Mouse (Mus musculus) kidney, adult 8-10 months (tissue): ENCODE data around the gene Hddc3.
"Not testable (repeated sequence)": the region's sequence is repeated elsewhere in the genome, so short reads cannot be mapped to it uniquely, and the experiment has no call there.

Source experiments
- DNase-seq, 2 experiments: peaks; one replicate each; pipeline ENCODE4 v3.0.0; 2022

Gene Hddc3

DNA sequence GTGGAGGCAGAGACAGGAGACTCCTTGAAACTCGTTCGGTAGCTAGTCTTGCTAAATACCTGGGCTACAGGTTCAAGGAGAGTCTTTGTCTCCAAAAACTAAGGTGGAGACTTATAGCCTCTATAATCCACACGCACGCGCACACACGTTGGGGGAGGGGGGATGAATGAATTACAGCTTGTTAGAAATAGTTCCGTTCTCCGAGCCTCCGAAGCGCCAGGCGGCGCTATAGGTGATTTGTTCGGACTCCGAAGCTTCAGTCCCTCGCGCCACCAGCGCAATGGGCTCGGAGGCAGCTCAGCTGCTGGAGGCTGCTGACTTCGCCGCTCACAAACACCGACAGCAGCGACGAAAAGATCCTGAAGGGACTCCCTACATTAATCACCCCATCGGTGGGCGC is at the start of gene Hddc3:
Gene Hddc3 (plus strand): TSS at position 247 of the 400 bp plus-strand sequence.
- DNase-seq: peak; percentile 90 to 96

DNA sequence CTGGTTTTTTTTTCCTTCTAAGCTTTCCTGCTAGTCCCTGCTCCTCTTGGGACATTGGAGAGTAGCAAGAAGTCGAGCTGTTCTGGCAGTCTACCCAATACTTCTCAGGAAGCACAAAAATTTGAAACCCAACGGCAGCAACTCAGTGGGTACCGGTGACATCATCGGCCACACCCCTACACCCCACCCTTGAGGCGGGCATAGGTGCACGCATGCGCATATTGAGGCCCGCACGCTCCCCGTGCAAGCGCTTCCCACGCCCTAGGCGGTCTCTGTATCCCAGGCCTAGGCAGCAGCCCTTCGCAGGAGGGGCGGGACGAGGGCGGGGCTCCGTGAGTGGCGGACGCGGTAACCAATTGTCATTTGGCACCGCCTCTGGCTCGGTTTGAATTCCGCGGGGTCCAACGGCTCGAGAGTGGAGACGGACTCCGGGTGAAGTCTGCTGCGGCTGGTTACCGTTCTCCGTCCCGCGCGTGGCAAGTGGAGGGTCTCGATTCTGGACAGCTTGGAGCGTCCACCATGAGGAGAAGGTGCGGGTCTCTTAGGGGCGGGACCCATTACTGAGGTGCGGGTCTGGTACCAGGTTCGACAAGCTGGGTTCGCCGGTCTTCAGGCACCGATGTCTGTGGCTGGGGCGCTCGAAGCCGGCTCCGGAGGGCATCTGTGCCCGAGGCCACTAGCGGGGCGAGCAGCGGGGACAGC is 48.7 kb upstream of the Hddc3 start, which contains the start of gene Prc1:
Gene Prc1 (plus strand): TSS at position 389 of the 702 bp plus-strand sequence.
- DNase-seq: peak; percentile 98 to 99

DNA sequence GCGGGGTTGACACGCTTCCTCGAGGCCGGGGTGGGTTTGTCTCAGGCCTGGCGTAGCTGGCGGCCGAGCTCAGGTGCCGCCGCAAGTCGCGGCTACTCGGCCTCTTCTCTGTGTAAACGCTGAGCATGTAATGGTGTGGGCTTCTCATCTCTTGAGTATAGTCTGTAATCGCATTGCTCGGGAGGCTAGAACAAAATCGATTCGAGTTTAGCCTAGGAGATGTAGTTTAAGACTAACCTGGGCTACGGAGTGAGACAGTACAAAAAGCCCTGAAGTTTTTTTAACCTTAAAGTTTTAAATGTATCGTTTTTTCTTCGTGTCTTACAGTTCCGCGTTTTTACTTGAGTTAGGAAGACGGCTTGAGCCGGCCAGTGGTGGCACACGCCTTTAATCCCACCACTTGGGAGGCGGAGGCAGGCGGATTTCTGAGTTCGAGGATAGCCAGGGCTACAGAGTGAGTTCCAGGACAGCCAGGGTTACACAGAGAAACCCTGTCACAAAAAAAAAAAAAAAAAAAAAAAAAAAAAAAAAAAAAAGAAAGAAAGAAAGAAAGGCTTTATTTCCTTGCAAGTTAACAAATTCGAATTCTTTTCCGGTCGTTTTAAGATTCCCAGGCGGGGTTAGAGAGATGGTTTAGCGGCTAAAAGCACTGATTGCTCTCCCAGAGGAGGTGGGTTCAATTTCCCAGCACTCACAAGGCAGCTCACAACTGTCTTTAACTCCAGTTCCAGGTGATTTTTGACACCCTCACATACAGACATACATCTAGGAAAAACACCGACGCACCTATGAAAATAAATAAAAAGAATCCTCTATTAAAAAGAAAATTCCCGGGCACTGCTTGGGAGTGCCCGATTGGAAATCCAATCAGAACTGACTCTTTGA is 47.9 kb upstream of the Hddc3 start:
- DNase-seq: no peak

DNA sequence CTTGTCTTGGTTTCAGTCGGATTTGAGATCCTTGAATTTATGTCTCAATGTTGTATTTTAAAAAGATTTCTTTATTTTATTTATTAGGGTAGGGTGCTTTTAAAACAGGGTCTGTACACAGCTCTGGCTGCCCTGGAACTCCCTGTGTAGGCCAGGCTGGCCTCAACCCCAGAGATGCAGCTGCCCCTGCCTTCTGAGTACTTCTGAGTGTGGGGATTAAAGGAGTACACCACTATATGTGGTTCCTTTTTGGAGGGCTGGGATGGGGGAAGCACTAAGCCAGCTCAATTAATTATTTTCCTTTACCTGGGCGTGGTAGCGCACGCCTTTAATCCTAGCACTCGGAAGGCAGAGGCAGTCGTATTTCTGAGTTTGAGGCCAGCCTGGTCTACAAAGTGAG is 46.4 kb upstream of the Hddc3 start:
- DNase-seq: no peak

DNA sequence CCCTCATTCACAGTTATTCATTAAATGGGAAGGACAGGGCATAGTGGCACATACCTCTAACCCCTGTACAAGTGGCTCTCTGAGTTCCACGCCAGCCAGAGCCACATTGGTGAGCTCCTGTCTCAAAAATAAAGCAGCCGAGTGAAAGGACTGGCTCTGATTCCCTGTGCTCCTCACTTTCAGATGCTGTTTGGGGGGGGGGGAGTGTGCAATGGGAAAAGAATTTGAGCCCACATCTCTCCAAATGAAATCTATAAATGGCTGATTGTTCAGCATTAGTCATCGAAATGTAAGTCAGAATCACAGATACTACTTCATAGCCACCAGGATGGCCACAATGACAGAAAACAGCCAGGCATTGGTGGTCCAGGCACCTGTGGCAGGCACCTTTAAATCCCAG is 45.9 kb upstream of the Hddc3 start:
- DNase-seq: no peak

DNA sequence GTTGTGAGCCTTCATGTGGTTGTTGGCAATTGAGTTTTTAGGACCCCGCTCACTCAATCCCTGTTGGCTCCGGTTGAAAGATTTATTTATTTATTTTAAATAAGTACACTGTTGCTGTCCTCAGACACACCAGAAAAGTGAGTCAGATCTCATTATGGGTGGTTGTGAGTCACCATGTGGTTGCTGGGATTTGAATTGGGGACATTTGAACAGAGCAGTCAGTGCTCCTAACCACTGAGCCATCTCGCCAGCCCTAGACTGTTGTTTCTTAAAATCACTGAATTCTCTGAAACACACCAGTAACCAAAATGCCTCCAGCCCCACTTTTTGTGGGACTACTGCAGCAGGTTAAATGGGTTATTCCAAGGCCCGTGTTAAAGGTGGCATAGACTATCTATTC is 44.1 kb upstream of the Hddc3 start:
- DNase-seq: no peak

DNA sequence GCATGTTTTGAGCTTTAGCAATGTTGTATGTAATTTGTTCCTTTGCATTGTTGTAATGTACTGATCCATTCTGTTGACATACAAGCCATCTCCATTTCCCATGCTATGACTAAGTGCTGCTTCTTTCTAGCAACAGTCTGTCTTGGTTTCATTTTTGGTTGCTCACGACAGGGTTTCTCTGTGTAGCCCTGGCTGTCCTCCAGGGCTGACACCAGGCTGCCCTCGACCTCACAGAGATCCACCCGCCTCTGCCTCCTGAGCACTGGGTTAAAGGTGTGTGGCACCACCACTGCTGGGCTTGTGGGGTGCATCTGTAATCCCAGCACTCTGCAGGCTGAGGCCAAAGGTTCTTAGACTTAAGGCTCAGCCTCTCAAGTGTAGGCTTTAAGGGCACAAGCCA is 43.3 kb upstream of the Hddc3 start:
- DNase-seq: no peak

DNA sequence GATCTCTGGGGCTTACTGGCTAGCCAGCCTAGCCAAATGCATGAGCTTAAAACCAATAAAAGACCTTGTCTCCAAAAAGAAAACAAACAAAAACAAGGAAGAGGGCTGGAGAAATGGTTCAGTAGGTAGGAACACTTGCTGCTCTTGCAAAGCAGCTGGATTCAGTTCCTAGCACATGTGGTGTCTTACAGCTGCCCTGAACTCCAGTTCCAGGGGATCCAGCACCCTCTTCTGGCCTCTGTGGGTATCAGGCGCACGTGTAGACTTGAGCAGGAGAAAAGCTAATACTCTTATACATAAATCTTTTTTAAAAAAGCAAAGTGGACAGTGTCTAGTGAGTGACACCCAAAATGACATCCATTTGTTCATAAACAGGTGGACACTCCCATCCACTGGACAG is 41.4 kb upstream of the Hddc3 start:
- DNase-seq: no peak

DNA sequence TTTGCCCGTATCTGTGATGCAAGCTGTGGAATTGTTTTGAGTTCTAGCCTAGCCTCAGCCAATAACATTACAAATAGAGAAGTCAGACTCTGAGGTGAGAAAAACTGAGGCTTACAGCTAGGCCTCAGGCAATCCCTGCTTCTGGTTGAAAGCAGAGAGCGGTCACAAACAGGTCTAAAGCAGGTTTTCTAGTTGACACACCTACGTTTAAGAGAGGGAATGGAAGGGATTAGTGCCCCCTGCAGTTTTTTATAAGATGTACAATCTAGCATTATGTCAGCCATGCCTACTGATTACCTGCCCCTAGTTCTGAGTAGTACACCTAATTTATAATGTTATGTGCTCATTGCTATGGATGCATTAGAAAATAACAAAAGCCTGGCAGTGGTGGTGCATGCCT is 35.1 kb upstream of the Hddc3 start:
- no peak for DNase-seq

DNA sequence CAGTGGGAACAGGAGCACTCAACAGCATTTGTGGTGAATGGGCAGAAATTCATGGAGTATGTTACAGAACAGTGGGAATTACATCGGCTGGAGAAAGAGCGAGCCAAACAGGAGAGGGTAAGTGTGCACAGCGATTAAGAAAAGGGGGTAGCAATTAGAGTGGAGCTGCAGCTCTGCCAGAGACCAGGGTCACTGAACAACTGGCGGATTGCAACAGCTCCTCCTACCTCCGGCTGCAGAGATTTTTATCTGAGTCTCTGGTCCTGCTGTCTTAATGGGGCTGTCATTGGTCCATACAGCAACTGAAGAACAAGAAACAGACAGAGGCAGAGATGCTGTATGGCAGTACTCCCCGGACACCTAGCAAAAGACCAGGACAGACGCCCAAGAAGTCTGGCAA is 32.1 kb upstream of the Hddc3 start:
- DNase-seq: no peak

DNA sequence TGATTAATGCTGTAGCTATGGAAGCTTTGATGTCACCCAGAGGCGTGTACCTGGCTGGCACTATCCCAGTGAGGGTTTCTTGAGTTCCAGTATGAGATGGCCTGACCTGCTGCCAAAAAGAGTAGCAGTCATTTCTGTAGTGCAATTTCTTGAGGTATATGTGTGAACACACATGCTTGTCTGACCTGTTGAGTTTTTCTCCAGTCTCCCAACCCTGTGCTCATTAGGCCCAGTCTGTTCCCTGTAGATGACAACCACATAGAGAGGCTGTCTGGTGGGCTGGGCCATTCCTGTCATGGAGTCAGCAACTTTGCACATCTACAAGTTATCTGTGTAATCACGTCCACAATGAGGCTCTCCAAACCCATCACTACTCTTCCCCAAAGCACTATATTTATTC is 27.2 kb upstream of the Hddc3 start:
- DNase-seq: no peak

DNA sequence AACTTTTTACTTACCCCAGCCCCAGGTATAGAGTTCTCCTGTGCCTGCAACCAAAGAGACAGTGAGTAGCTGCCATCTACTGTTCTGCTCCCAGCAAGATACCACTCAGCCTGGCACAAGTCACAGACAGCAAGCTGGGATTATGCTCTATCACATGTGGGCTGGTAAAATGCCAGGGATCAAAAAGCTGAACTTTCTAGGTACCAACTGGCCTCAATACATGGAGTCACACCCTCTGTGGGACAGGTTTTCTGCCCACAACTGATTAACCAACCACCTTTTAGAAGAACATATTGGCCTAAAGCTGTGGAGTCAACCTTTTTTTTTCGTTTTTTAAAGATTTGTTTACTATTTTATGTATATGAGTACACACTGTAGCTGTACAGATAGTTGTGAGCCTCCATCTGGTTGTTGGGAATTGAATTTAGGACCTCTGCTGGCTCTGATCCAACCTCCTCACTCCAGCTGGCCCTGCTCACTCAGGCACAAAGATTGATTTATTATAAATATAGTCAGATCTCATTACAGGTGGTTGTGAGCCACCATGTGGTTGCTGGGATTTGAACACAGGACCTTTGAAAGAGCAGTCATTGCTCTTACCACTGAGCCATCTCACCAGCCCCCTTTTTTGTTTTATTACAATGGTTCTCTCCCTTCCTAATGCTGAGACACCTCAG is 25.3 kb upstream of the Hddc3 start:
- no peak for DNase-seq

DNA sequence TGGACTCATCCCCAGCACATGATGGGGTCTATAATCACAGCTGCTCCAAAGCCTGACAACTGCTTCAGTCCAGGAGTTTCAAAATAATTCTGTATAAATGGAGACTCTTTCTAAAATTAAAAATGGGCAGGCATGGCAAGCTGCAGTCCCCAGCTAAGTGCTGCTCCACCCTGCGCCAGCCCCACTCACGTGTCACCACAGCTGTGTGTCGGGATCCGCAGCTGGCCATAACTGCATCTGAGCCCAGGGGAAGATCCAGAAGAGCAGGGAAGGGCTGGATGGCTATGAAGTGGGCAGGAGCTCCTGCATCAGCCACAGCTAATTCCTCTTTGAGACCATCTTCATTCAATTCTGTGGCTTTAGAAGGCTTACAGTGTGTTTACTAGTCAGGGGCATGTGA is 24.2 kb upstream of the Hddc3 start:
- no peak for DNase-seq

DNA sequence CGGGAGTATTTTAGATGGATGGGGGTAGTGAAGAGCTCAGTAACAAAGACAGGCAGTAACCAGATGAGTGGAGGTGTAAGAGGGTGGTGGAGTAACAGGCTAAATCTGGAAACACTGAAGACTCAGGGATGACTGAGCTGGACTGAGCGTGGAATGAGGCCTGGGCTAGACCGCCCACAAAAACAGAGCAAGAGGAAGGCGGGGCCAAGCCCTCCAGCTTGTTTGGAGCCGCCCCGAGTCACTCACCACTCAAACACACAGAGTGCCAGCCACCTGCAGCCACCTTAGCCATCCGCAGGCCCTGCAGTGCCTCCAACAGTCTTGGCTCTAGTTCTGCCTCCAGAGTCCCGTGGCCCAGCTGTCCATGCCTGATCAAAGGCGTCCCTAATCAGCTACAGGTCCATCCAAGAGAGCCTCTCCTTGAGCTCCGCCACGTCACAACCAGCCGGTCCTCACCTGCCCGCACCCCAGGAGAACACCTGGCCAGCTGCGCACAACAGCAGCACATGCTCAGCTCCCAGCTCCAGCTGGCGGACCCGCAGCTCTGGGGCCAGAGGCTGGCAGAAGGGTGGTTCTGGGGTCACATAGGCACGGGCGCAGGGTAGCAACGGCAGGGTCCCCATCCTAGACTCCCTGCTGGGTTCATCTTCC is 22.9 kb upstream of the Hddc3 start:
- DNase-seq: no peak

DNA sequence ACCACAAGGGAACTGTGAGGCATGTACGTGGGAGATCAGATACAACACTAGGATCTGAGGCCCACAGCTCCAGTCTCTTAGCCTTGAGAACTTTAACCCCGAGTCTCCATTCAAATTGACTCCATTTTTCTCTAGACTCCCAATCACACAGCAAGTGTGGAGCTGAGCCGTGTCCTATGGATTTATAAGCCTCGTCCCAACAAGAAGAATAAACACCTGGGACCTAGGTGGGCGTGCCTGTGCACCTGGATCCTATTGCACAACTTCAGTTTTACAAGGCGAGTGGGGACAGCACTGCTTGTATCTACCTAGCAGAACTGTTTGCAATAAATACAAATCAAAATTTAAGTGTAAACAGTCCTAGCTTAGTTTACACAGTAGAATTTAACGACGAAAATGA is 19.6 kb upstream of the Hddc3 start:
- DNase-seq: no peak

DNA sequence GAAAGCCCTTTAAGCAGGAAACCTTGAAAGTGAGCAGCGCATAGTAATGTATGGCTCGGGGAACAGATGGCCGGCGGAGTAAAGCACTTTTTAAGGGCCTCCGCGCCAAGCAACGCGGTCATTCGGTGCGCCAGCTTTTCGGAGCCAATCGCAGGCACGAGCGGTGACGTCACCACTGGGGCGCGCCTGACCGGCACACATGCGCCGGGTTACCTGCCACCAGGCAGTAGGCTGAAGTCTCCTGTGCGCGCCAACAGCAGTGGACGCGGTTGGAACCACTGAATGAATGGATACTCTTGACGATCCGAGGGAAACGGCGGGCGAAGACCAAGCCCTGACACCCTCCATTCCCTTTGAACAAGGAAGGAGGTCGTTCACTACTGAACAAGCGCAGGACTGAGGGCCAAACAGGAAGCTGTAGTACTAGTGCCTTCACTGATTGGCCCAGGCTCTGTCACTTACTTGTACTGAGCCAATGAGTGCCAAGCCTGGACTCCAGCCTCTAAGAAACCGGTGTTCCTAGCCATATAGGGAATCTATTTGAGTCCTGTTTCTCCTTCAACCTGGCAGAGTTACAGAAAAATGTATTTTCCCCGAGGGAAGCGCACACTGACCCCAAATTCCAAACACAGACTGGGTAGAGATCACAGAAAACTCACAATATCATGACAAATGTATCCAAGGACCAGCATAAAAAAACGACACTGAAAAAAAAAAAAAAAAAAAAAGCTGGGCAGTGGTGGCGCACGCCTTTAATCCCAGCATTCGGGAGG is 18.7 kb upstream of the Hddc3 start, which contains the start of gene Rccd1:
Gene Rccd1 (minus strand): TSS at position 412 of the 773 bp plus-strand sequence.
- peak; percentile 93 to 96 for DNase-seq

DNA sequence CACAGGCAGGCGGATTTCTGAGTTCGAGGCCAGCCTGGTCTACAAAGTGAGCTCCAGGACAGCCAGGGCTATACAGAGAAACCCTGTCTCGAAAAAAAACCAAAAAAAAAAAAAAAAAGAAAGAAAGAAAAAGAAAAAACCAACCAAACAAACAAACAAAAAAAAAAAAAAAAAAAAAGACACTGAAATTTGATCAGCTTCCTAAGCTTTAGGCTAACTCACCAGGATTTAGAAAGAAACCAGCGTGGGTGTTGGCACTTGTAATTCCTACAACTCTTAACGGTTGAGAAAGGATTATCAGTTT is 18.1 kb upstream of the Hddc3 start:
- DNase-seq: not testable (repeated sequence)

DNA sequence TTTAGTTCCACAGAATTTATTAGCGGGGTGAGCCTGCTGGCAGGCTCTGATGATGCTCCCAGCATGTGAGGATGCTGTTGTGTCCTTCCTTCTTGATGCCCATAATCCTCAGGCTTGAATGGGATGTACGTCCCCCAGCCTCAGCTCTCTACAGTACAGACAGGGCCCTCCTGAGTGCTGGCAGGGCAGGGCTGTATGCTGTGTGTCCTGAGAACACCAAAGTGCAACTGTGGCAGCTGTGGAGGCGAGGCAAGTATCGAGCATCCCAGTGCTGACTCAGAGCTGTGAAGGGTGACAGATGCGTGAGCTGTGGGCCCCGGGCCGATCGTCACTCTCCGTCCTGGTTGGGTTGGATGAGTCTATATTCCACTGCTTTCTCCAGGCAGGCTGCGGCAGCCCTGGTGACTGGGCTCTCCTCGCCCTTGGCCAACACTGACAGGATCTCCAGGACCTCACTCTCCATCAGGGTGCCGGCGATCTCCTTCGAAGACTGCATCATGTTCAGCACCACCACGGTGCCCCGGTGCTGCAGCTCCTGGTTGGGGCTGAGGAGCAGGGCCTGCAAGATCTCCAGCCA is 17.5 kb upstream of the Hddc3 start:
- no peak for DNase-seq

DNA sequence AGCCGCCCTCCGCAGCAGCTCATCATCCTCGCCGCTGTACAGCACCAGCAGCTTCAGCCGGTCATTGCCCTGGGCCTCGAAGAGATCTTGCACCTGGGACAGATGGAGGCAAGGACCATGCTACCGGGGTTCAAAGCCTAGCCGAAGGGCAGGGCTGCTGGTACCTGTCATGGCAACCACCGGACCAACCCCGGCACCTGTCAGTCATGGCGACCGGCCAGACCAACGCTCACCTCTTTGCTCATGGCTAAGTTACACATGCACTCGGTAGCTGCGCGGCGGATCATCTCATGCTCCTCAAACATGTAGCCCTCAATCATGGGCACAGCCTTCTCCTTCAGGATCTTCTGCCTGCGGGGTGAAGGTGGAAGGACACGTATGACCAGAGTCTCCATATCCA is 16.8 kb upstream of the Hddc3 start:
- DNase-seq: no peak

DNA sequence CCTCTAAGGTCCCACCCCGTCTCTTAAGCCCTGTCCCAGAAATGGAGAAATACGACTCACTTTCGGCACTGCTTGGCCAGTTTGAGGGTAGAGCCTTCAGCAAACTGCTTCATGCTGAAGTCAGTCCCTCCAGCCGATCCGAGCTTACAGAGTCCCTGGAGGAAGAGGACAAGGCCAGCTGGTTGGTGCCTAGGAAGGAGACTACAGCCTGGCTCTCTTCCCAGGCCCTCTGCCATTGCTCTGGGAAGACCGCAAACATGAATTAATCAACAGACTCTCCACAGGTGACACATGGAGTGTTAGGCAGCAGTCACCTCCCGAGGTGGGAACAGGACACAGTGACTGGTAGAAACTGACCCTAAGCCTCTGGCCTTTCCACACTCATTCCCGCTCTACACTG is 12.6 kb upstream of the Hddc3 start:
- no peak for DNase-seq

DNA sequence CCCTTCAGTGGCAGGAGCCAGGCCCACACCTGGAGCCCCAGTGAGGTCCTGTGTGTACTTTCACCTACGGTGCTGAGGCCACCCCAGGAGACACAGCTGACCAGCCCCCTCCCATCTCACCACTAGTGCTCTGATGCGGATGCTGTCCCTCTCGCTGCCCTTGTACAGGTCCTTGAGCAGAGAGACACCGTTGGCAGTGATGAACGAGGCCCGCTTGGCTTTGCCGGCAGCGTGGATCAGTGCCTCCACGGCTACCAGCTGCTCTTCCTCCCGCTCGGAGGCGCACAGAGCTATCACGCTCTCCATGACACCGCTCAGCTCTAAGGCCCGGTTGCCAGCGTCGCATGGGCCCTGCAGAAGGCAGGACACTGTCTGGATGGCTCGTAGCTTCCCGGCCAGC is 11.5 kb upstream of the Hddc3 start:
- no peak for DNase-seq

DNA sequence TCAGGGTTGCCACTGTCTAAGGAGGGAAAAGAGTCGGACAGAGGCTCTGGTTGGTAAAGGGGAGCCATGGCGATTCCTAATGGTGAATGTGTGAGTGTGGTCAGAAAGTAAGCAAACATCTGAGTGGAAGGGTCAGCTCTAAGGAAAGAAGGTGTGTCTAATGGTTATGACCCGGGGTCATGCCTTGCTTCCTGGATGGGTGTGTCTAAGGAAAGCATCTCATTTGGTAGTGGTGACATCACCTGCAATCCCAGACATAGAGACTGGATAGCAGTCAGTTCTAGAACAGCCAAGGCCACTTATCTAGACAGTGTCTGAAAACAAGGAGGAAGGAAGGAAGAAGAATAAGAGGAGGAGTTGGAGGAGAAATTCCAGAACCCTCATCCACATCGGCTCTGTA is 8.1 kb upstream of the Hddc3 start:
- DNase-seq: no peak
